Mouse (Mus musculus) kidney, embryonic 16.5 days (tissue): ENCODE data around the gene Spint2. TPM values are rescaled to one million over a fixed set of nuclear protein-coding genes. Genes with fewer than 3 reads are reported as not detected.
A peak's percentile ranks its signal among the peaks of the same experiment; 100 is the strongest.

Source experiments
- ATAC-seq: fragments of 200-750 bp; cut with Nextera tagmentation; 2 replicates; pipeline ENCODE4 v1.8.0; 2017; ENCODE audit warnings: moderate TSS enrichment; ENCODE audit not compliant: low FRiP score, low TSS enrichment
- H3K27ac ChIP-seq: fragments of 300-500 bp; sonication (generic); 2 replicates; pipeline ENCODE4 v1.5.1; 2014; ENCODE audit warnings: low read length
- H3K27me3 ChIP-seq: fragments of 300-500 bp; sonication (generic); 2 replicates; pipeline ENCODE4 v1.6.1; 2014; ENCODE audit warnings: low read length, control low read depth, mixed read lengths; ENCODE audit not compliant: insufficient read depth
- H3K36me3 ChIP-seq: fragments of 300-500 bp; sonication (generic); 2 replicates; pipeline ENCODE4 v1.6.1; 2014; ENCODE audit warnings: low read length, control low read depth, mixed read lengths; ENCODE audit not compliant: insufficient read depth
- H3K4me1 ChIP-seq: fragments of 300-500 bp; sonication (generic); 2 replicates; pipeline ENCODE4 v1.6.1; 2014; ENCODE audit warnings: low read length, control low read depth, mixed read lengths; ENCODE audit not compliant: insufficient read depth
- H3K4me2 ChIP-seq: fragments of 300-500 bp; sonication (generic); replicated peaks from 2 replicates; pipeline ENCODE4 v1.6.1; 2014; ENCODE audit warnings: low read depth, low read length
- H3K4me3 ChIP-seq: fragments of 300-500 bp; sonication (generic); 2 replicates; pipeline ENCODE4 v1.5.1; 2014; ENCODE audit warnings: mild to moderate bottlenecking, low read length
- H3K9ac ChIP-seq: fragments of 300-500 bp; sonication (generic); replicated peaks from 2 replicates; pipeline ENCODE4 v1.6.1; 2014; ENCODE audit warnings: low read length
- H3K9me3 ChIP-seq: fragments of 300-500 bp; sonication (generic); 2 replicates; pipeline ENCODE4 v1.6.1; 2016; ENCODE audit warnings: low read length, control low read depth
- WGBS: fragments of 180-500 bp; shearing (Covaris S2); extraction: QIAGEN DNeasy Blood & Tissue Kit; methylation state at CpG from one replicate; pipeline ENCODE4 v1.1.7; 2014; 5-methylcytosine and 5-hydroxymethylcytosine counted together
- polyA plus RNA-seq: library from polyadenylated mRNA; unstranded; fragments of >200 nt; fragmentation: Nextera tagmentation; extraction: Ambion mirVana; gene quantifications from 2 replicates; pipeline ENCODE4 v1.2.1, GENCODE M21; 2015

The Spint2 gene
- 270 and 295 TPM in 2 replicates for polyA plus RNA-seq

DNA sequence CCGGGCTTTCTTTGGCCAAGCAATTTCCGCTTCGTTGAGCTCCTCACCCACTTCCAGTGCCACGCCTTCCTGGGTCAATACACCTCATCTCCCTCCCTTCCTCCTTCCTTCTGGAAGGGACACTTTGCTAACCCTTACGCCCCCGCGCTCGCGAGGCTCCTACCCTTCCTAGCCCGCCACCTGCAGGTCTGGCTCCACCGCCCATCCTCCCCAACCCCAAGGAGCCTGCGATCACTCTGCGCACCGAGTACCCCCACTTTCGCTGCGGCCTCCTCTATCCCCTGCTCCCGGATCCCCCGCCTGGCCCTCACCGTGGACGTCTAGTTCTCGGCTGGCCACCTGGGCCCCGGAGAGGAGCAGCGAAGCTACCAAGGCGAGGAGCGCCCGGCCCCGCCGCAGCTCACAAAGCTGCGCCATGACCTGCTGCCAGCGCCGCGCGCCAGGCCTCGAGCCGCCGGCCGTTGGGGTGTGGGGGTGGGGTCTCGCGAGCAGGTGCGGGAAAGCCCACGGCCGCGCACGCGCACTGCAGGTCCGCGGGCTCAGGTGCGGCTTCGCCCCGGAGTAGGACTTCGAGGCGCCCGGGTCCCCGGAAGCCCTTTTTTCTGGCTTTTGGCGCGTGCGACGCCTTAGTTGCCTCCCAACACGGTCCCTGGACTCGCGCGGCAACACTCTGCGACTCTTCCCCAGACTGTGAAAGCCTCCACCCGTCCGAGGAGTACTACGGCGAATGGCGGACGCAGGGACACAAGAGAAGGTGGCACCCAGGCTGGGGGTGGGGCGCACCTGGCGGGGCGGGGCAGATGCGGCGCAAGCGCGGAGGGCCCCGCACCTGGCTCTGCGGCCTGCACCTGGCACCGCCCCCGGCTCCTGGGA is at the start of gene Spint2:
Gene Spint2 (minus strand): TSS at position 712 of the 873 bp plus-strand sequence.
- H3K4me2 ChIP-seq: peak within 1 kb of the TSS; percentile 92
- H3K27ac ChIP-seq: peak within 1 kb of the TSS; percentile 92
- peaks cover 24% of the 10 kb centered on the region for H3K27me3 ChIP-seq
- H3K36me3 ChIP-seq: no peaks in the 10 kb centered on the region
- peak; percentile 91 for ATAC-seq
- peaks cover 17% of the 10 kb centered on the region; the same call in 1 of the 2 replicates for H3K4me1 ChIP-seq
- no peaks in the 10 kb centered on the region for H3K9me3 ChIP-seq
- under 1% methylated on average over 73 of the region's 80 CpGs for WGBS
- peak within 1 kb of the TSS; percentile 77 for H3K9ac ChIP-seq
- peak within 1 kb of the TSS; percentile 70 for H3K4me3 ChIP-seq

- no peaks in the 10 kb centered on the region for H3K4me1 ChIP-seq
- no peak overlapping the region for H3K4me2 ChIP-seq
- no peaks in the 10 kb centered on the region for H3K9me3 ChIP-seq
- H3K9ac ChIP-seq: no peak overlapping the region
- no peaks in the 10 kb centered on the region for H3K27me3 ChIP-seq
- 89% methylated on average over 16 of the region's 16 CpGs for WGBS
- ATAC-seq: no peak
- H3K36me3 ChIP-seq: peaks cover 32% of the 10 kb centered on the region
- H3K27ac ChIP-seq: no peak overlapping the region
- H3K4me3 ChIP-seq: no peak overlapping the region
These were observed 47.3 kb upstream of the Spint2 start for GRCm38 (mm10) chr7:29328984-29329383.

GRCm38 (mm10) chr7:29327087-29327486 is 45.4 kb upstream of the Spint2 start:
- H3K36me3 ChIP-seq: peaks cover 32% of the 10 kb centered on the region
- no peak overlapping the region for H3K9ac ChIP-seq
- no peaks in the 10 kb centered on the region for H3K27me3 ChIP-seq
- WGBS: 40% methylated on average over 6 of the region's 6 CpGs
- no peak overlapping the region for H3K27ac ChIP-seq
- ATAC-seq: no peak
- H3K4me1 ChIP-seq: no peaks in the 10 kb centered on the region
- no peak overlapping the region for H3K4me3 ChIP-seq
- H3K9me3 ChIP-seq: no peaks in the 10 kb centered on the region
- no peak overlapping the region for H3K4me2 ChIP-seq

GRCm38 (mm10) chr7:29319337-29320307 is 37.9 kb upstream of the Spint2 start:
- 11% methylated on average over 19 of the region's 19 CpGs for WGBS
- ATAC-seq: no peak; the same call in 1 of the 2 replicates
- H3K9ac ChIP-seq: no peak overlapping the region
- H3K36me3 ChIP-seq: peaks cover 9% of the 10 kb centered on the region; the same call in 1 of the 2 replicates
- H3K4me3 ChIP-seq: peak overlapping the region; percentile 7; the same call in 1 of the 2 replicates
- no peaks in the 10 kb centered on the region for H3K9me3 ChIP-seq
- no peak overlapping the region for H3K27ac ChIP-seq
- H3K27me3 ChIP-seq: no peaks in the 10 kb centered on the region
- peak overlapping the region; percentile 21; the same call in 1 of the 2 replicates for H3K4me2 ChIP-seq
- H3K4me1 ChIP-seq: peaks cover 43% of the 10 kb centered on the region

GRCm38 (mm10) chr7:29318115-29318911 is 36.6 kb upstream of the Spint2 start:
- peak overlapping the region; percentile 29 for H3K4me2 ChIP-seq
- H3K9ac ChIP-seq: no peak overlapping the region; the same call in 1 of the 2 replicates
- peak; percentile 11; the same call in 1 of the 2 replicates for ATAC-seq
- no peaks in the 10 kb centered on the region for H3K27me3 ChIP-seq
- peak overlapping the region; percentile 27; the same call in 1 of the 2 replicates for H3K27ac ChIP-seq
- H3K4me1 ChIP-seq: peaks cover 43% of the 10 kb centered on the region
- H3K36me3 ChIP-seq: peaks cover 3% of the 10 kb centered on the region; the same call in 1 of the 2 replicates
- peak overlapping the region; percentile 12 for H3K4me3 ChIP-seq
- WGBS: 9% methylated on average over 18 of the region's 18 CpGs
- H3K9me3 ChIP-seq: no peaks in the 10 kb centered on the region

DNA sequence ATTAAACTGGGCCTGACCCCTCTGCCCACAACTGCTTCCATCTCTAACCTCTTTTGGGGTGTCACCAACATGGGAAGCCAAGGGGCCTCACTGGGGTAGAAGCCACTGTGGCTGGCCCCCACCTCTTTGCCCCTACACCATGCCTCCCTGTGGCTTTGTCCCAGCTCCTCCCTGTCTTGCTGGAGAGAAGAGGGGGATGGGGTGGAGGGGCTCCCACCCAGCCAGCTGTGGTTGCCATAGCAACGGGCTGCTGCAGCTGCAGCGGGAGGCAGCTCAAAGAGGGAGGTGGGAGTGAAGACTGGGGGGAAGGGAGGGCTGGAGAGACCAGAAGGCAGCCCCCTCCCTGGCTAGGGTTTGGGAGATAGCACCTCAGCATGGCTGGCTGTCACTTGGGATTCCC is 35.8 kb upstream of the Spint2 start:
- peak; percentile 22; the same call in 1 of the 2 replicates for ATAC-seq
- 0% methylated on average over 2 of the region's 2 CpGs for WGBS
- H3K27ac ChIP-seq: peak overlapping the region; percentile 40
- no peak overlapping the region; the same call in 1 of the 2 replicates for H3K9ac ChIP-seq
- H3K4me1 ChIP-seq: peaks cover 43% of the 10 kb centered on the region
- no peaks in the 10 kb centered on the region for H3K9me3 ChIP-seq
- H3K36me3 ChIP-seq: peaks cover 3% of the 10 kb centered on the region; the same call in 1 of the 2 replicates
- H3K4me2 ChIP-seq: peak overlapping the region; percentile 29
- H3K27me3 ChIP-seq: no peaks in the 10 kb centered on the region
- no peak overlapping the region for H3K4me3 ChIP-seq

DNA sequence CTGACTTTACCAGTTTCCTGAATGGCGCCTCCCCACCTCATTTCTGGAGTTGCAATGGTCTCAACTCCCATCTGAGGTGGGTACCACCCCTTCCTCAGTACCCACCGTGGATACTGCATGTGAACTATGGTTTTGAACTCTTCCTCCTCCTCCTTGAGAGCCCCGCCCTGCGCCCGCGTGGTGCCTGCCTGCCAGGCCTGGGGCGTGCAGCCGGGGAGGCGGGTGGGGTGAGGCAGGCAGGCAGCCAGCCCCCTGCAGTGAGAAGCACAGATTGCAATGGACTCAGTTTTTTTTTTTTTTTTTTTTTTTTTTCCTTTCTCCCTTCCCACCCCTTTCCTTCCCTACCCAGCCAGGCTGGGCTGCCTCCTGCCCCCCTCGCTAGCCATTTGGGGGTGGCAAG is 35.3 kb upstream of the Spint2 start:
- Histone ChIP-seq H3K36me3 (peaks cover 3% of the 10 kb centered on the region; the same call in 1 of the 2 replicates), H3K9ac (no peak overlapping the region; the same call in 1 of the 2 replicates), H3K9me3 (no peaks in the 10 kb centered on the region), H3K4me2 (peak overlapping the region; percentile 29), H3K27ac (peak overlapping the region; percentile 40; the same call in 1 of the 2 replicates), H3K4me3 (no peak overlapping the region), H3K27me3 (no peaks in the 10 kb centered on the region), H3K4me1 (peaks cover 43% of the 10 kb centered on the region)
- peak; percentile 23 for ATAC-seq
- WGBS: 12% methylated on average over 9 of the region's 10 CpGs

GRCm38 (mm10) chr7:29316137-29316734 is 34.5 kb upstream of the Spint2 start:
- no peak overlapping the region for H3K9ac ChIP-seq
- no peak overlapping the region for H3K4me2 ChIP-seq

More at GRCm38 (mm10) chr7:29316137-29316734, 34.5 kb upstream of the Spint2 start:
- 72% methylated on average over 17 of the region's 17 CpGs for WGBS
- ATAC-seq: no peak
- Histone ChIP-seq H3K27ac (no peak overlapping the region), H3K36me3 (peaks cover 2% of the 10 kb centered on the region; the same call in 1 of the 2 replicates), H3K4me1 (peaks cover 43% of the 10 kb centered on the region), H3K9me3 (no peaks in the 10 kb centered on the region), H3K27me3 (no peaks in the 10 kb centered on the region), H3K4me3 (no peak overlapping the region)
